Mouse (Mus musculus): ENCODE data around the gene H2afy. TPM values are rescaled to one million over a fixed set of nuclear protein-coding genes. Genes with fewer than 3 reads are reported as not detected.

H2afy gene
- polyA plus RNA-seq, 2 experiments = 297 to 304 TPM

DNA sequence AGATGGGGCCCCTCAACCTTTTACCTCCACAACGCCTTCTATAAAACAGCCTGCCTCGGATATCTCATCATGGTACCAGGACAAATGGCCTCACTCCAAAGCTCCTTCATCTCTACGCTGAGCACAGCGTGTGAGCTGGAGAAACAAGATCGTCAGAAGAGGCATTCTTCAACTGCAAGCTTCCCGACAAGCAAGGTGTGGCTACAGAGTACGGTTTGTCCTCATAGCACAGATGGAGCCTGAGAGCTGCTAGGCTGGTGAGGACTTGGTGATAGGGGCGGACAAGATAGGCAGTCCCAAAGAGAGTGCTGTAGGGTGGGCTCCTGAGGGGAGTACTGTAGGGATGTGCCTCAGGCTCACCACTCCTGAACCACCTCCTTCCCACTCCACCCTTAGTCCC lies 5.6 kb downstream of the H2afy start:
- Histone ChIP-seq H3K4me3 (replicated peaks; ENCODE audit: low read length) (no peak overlapping the region), H3K9ac (ENCODE audit: low read depth, low read length, severe bottlenecking) (no peak overlapping the region), H3K27me3 (ENCODE audit: control insufficient read depth, insufficient read depth, low read length) (no peaks in the 10 kb centered on the region), H3K4me2 (replicated peaks; ENCODE audit: low read depth, low read length, severe bottlenecking) (no peak overlapping the region), H3K4me1 (ENCODE audit: control insufficient read depth, insufficient read depth, low read length) (peaks cover 19% of the 10 kb centered on the region), H3K27ac (replicated peaks; ENCODE audit: low read depth, low read length) (no peak overlapping the region), H3K36me3 (ENCODE audit: control insufficient read depth, insufficient read depth, low read length) (peaks cover 34% of the 10 kb centered on the region), H3K9me3 (ENCODE audit: control insufficient read depth, low read length) (no peaks in the 10 kb centered on the region)
- DNase-seq (ENCODE audit: low spot score) = no peak
- 64% methylated on average over 8 of the region's 8 CpGs for WGBS
- TF ChIP-seq POLR2A (IDR thresholded peaks at IDR 0.05; ENCODE audit: borderline replicate concordance, extremely low read depth, insufficient read depth, insufficient read length) = no peak
- no peak for ATAC-seq (ENCODE audit: low FRiP score, low read depth)

- TF ChIP-seq POLR2A (IDR thresholded peaks at IDR 0.05; ENCODE audit: borderline replicate concordance, extremely low read depth, insufficient read depth, insufficient read length) = no peak
- DNase-seq (ENCODE audit: low spot score) = no peak
- no peak for ATAC-seq (ENCODE audit: low FRiP score, low read depth)
- no peak overlapping the region for H3K4me3 ChIP-seq (replicated peaks; ENCODE audit: low read length)
- peaks cover 44% of the 10 kb centered on the region for H3K36me3 ChIP-seq (ENCODE audit: control insufficient read depth, insufficient read depth, low read length)
- H3K27me3 ChIP-seq (ENCODE audit: control insufficient read depth, insufficient read depth, low read length) = no peaks in the 10 kb centered on the region
- H3K4me1 ChIP-seq (ENCODE audit: control insufficient read depth, insufficient read depth, low read length) = peaks cover 19% of the 10 kb centered on the region
- WGBS = 96% methylated on average over 3 of the region's 3 CpGs
- no peak overlapping the region for H3K9ac ChIP-seq (ENCODE audit: low read depth, low read length, severe bottlenecking)
- no peak overlapping the region for H3K27ac ChIP-seq (replicated peaks; ENCODE audit: low read depth, low read length)
- no peaks in the 10 kb centered on the region for H3K9me3 ChIP-seq (ENCODE audit: control insufficient read depth, low read length)
- H3K4me2 ChIP-seq (replicated peaks; ENCODE audit: low read depth, low read length, severe bottlenecking) = no peak overlapping the region
These were observed 6.6 kb downstream of the H2afy start for GRCm38 (mm10) chr13:56129578-56129977.

DNA sequence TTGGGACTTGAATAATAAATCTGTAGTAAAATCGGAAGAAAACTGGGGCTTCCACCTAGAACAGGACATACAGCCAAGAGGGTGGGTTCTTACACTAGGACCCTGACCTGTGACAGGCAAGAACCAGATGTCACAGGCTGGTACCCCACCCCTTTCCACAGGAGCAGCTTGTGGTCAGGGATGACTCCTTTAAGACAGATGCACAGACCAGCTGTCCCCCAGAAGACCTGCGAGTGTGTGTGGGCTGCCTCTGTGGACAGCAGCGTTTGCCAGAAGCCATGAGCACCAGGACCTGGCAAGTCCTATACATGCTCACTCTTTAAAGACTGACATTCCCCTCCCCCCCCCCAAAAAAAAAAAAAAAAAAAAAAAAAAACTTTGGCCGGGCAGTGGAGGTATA lies 7.1 kb downstream of the H2afy start:
- ATAC-seq (ENCODE audit: low FRiP score, low read depth) (no peak), DNase-seq (ENCODE audit: low spot score) (no peak)
- 75% methylated on average over 4 of the region's 4 CpGs for WGBS
- H3K4me1 ChIP-seq (ENCODE audit: control insufficient read depth, insufficient read depth, low read length) = peaks cover 15% of the 10 kb centered on the region
- no peaks in the 10 kb centered on the region for H3K9me3 ChIP-seq (ENCODE audit: control insufficient read depth, low read length)
- H3K9ac ChIP-seq (ENCODE audit: low read depth, low read length, severe bottlenecking) = no peak overlapping the region
- TF ChIP-seq POLR2A (IDR thresholded peaks at IDR 0.05; ENCODE audit: borderline replicate concordance, extremely low read depth, insufficient read depth, insufficient read length) = no peak
- H3K27ac ChIP-seq (replicated peaks; ENCODE audit: low read depth, low read length) = no peak overlapping the region
- H3K4me2 ChIP-seq (replicated peaks; ENCODE audit: low read depth, low read length, severe bottlenecking) = no peak overlapping the region
- no peaks in the 10 kb centered on the region for H3K27me3 ChIP-seq (ENCODE audit: control insufficient read depth, insufficient read depth, low read length)
- no peak overlapping the region for H3K4me3 ChIP-seq (replicated peaks; ENCODE audit: low read length)
- peaks cover 49% of the 10 kb centered on the region for H3K36me3 ChIP-seq (ENCODE audit: control insufficient read depth, insufficient read depth, low read length)

DNA sequence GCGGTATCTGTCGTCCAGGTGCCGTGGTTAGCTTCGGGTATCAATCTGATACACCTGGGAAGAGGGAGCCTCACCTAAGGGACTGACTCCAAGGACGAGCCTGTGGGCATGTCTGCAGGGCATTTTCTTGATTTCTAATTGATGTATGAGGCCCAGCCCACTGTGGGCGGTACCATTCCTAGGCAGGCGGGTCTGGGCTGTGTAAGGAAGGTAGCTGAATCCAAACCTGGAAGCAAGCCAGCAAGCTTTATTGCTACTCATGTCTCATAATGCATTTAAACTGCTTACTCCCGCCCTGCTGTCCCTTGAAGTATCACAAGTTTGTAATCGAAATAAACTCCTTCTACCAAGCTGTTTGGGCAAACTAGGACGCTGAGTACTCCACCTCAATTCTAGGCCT lies 10.5 kb downstream of the H2afy start:
- H3K9me3 ChIP-seq (ENCODE audit: control insufficient read depth, low read length) = no peaks in the 10 kb centered on the region
- H3K4me2 ChIP-seq (replicated peaks; ENCODE audit: low read depth, low read length, severe bottlenecking) = no peak overlapping the region
- ATAC-seq (ENCODE audit: low FRiP score, low read depth) = no peak
- no peaks in the 10 kb centered on the region for H3K27me3 ChIP-seq (ENCODE audit: control insufficient read depth, insufficient read depth, low read length)
- H3K27ac ChIP-seq (replicated peaks; ENCODE audit: low read depth, low read length) = no peak overlapping the region
- H3K36me3 ChIP-seq (ENCODE audit: control insufficient read depth, insufficient read depth, low read length) = peaks cover 72% of the 10 kb centered on the region
- H3K4me1 ChIP-seq (ENCODE audit: control insufficient read depth, insufficient read depth, low read length) = no peaks in the 10 kb centered on the region
- no peak overlapping the region for H3K9ac ChIP-seq (ENCODE audit: low read depth, low read length, severe bottlenecking)
- DNase-seq (ENCODE audit: low spot score) = no peak
- 85% methylated on average over 10 of the region's 10 CpGs for WGBS
- TF ChIP-seq POLR2A (IDR thresholded peaks at IDR 0.05; ENCODE audit: borderline replicate concordance, extremely low read depth, insufficient read depth, insufficient read length) = no peak
- H3K4me3 ChIP-seq (replicated peaks; ENCODE audit: low read length) = no peak overlapping the region

DNA sequence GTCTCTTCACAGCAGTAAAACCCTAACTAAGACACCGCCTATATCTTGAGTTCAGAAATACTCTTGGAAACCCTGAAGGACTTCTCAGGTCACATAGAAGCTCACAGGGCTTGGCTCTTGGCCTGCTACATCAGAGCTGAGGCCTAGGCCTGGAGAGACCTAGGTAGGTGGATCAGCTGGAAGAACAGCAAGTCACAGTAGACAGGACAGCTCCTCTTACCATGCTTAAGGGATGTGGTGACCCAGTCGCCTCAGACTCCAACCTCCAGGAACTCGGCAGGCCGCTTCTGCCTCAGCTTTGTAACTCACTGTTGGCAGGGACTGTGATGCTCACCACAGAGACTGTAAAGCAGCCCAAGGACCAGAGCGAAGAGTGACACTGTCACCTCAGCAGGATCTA lies 13.1 kb downstream of the H2afy start:
- Histone ChIP-seq H3K9me3 (ENCODE audit: control insufficient read depth, low read length) (no peaks in the 10 kb centered on the region), H3K4me2 (replicated peaks; ENCODE audit: low read depth, low read length, severe bottlenecking) (no peak overlapping the region), H3K36me3 (ENCODE audit: control insufficient read depth, insufficient read depth, low read length) (peaks cover 86% of the 10 kb centered on the region), H3K27me3 (ENCODE audit: control insufficient read depth, insufficient read depth, low read length) (no peaks in the 10 kb centered on the region), H3K4me3 (replicated peaks; ENCODE audit: low read length) (no peak overlapping the region), H3K27ac (replicated peaks; ENCODE audit: low read depth, low read length) (no peak overlapping the region), H3K4me1 (ENCODE audit: control insufficient read depth, insufficient read depth, low read length) (no peaks in the 10 kb centered on the region), H3K9ac (ENCODE audit: low read depth, low read length, severe bottlenecking) (no peak overlapping the region)
- ATAC-seq (ENCODE audit: low FRiP score, low read depth) = no peak
- DNase-seq (ENCODE audit: low spot score) = no peak
- TF ChIP-seq POLR2A (IDR thresholded peaks at IDR 0.05; ENCODE audit: borderline replicate concordance, extremely low read depth, insufficient read depth, insufficient read length) = no peak
- WGBS = 94% methylated on average over 5 of the region's 5 CpGs
